ENCODE assay signal across 11 mouse cellular contexts in the genomic region with DNA sequence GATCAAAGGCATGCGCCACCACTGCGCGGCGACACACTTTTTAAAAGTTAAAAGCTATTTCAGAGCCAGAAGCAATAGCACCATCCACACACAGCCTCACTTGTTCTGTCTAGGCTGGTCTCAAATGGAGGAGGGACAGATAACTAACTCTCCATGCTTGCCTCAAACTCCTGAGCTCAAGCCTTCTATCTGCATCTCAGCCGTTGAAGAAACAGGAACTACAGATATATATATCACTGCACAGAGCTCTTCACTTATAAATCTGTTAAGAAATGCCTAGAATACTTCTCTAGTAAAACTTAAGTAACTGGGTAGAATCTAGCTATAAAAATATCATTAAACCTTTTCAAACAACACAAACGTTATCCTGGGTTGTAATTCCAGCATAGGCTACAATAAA. TPM values are rescaled to one million over a fixed set of nuclear protein-coding genes. Genes with fewer than 3 reads are reported as not detected.
"Had no signal": no experiment of that assay in that cellular context is flagged by ENCODE, and none has a peak within 500 bp of the region (broad histone marks: within the 10 kb centered on the region; RNA-seq: fewer than 3 reads in every experiment).

No protein-coding gene starts in this region.

- H3K36me3 ChIP-seq: stomach, embryonic 15.5 days had no signal

- DNase-seq: midbrain, embryonic 14.5 days; right cerebral cortex, postnatal 4 days; thymus, postnatal 36 days had no signal

- H3K4me1 ChIP-seq: limb, embryonic 10.5 days had no signal

- H3K4me2 ChIP-seq: kidney, embryonic 15.5 days; liver, embryonic 15.5 days; lung, embryonic 15.5 days; neural tube, embryonic 15.5 days; stomach, embryonic 15.5 days had no signal

- H3K9me3 ChIP-seq: kidney, embryonic 15.5 days; limb, embryonic 10.5 days; liver, embryonic 15.5 days; lung, embryonic 15.5 days; neural tube, embryonic 15.5 days; stomach, embryonic 15.5 days had no signal

- H3K27me3 ChIP-seq: kidney, embryonic 15.5 days; liver, embryonic 15.5 days; lung, embryonic 15.5 days; neural tube, embryonic 15.5 days; stomach, embryonic 15.5 days had no signal

- H3K9ac ChIP-seq: kidney, embryonic 15.5 days; liver, embryonic 15.5 days; lung, embryonic 15.5 days; neural tube, embryonic 15.5 days; stomach, embryonic 15.5 days had no signal

- H3K27ac ChIP-seq: kidney, embryonic 15.5 days; left cerebral cortex, adult 2 months; limb, embryonic 10.5 days; liver, embryonic 15.5 days; lung, embryonic 15.5 days; neural tube, embryonic 15.5 days; stomach, embryonic 15.5 days had no signal

- H3K4me3 ChIP-seq: kidney, embryonic 15.5 days; left cerebral cortex, adult 2 months; limb, embryonic 10.5 days; liver, embryonic 15.5 days; lung, embryonic 15.5 days; myocyte; neural tube, embryonic 15.5 days; stomach, embryonic 15.5 days had no signal

RNA-seq across cellular contexts. Expression of a gene that starts 50.1 kb away (rescaled TPM):
- polyA plus RNA-seq: liver, embryonic 15.5 days; myocyte had no signal
